Mouse (Mus musculus) cerebellum, adult 2 months (tissue): ENCODE measurements around the gene Nsun2.

Experiments used
- CTCF ChIP-seq: fragments of 200-500 bp; IDR thresholded peaks from 2 replicates; pipeline ENCODE4 v1.5.1; 2011; ENCODE audit warnings: low read depth, mild to moderate bottlenecking, control low read depth, low read length, moderate library complexity, borderline replicate concordance; ENCODE audit not compliant: insufficient read depth
- POLR2A ChIP-seq: fragments of 200-500 bp; IDR thresholded peaks from 2 replicates; pipeline ENCODE4 v1.6.1; 2011; ENCODE audit warnings: low read length, control low read depth, borderline replicate concordance; ENCODE audit not compliant: insufficient read depth

- TF ChIP-seq CTCF (no peak), POLR2A (no peak)
These were observed 140.5 kb downstream of the Nsun2 start for GRCm38 (mm10) chr13:69673921-69674618.
